Mouse (Mus musculus): Measurements from ENCODE around the gene Pnkd. TPM values are rescaled to one million over a fixed set of nuclear protein-coding genes. Genes with fewer than 3 reads are reported as not detected.

The Pnkd gene
- polyA plus RNA-seq, 1 experiment from 2014 or later, result 104 TPM

- WGBS, result 93% methylated on average over 5 of the region's 5 CpGs
- ATAC-seq (ENCODE audit: insufficient read depth, low FRiP score, low TSS enrichment) (no peak), DNase-seq (ENCODE audit: low spot score) (no peak)
These were observed 5.4 kb downstream of the Pnkd start for GRCm38 (mm10) chr1:74290141-74290540.

GRCm38 (mm10) chr1:74292331-74293020 is 7.7 kb downstream of the Pnkd start:
- Histone ChIP-seq H3K36me3 (ENCODE audit: control insufficient read depth, insufficient read depth, low read length) (peaks cover 2% of the 10 kb centered on the region), H3K4me1 (ENCODE audit: control insufficient read depth, insufficient read depth, low read length) (peaks cover 9% of the 10 kb centered on the region), H3K27ac (ENCODE audit: low read depth, low read length) (no peak overlapping the region), H3K27me3 (ENCODE audit: control insufficient read depth, insufficient read depth, low read length) (no peaks in the 10 kb centered on the region), H3K4me2 (ENCODE audit: low read depth) (no peak overlapping the region), H3K4me3 (ENCODE audit: low read depth, low read length) (no peak overlapping the region), H3K9me3 (ENCODE audit: control insufficient read depth, low read length) (no peaks in the 10 kb centered on the region), H3K9ac (ENCODE audit: low read length) (no peak overlapping the region)
- DNase-seq (ENCODE audit: low spot score) (no peak), ATAC-seq (ENCODE audit: insufficient read depth, low FRiP score, low TSS enrichment) (no peak)
- 89% methylated on average over 11 of the region's 11 CpGs for WGBS

More at GRCm38 (mm10) chr1:74290141-74290540, 5.4 kb downstream of the Pnkd start:
- H3K27ac ChIP-seq (ENCODE audit: low read depth, low read length), result no peak overlapping the region
- H3K4me3 ChIP-seq (ENCODE audit: low read depth, low read length), result no peak overlapping the region
- H3K9me3 ChIP-seq (ENCODE audit: control insufficient read depth, low read length), result no peaks in the 10 kb centered on the region
- H3K36me3 ChIP-seq (ENCODE audit: control insufficient read depth, insufficient read depth, low read length), result peaks cover 2% of the 10 kb centered on the region
- peaks cover 6% of the 10 kb centered on the region for H3K4me1 ChIP-seq (ENCODE audit: control insufficient read depth, insufficient read depth, low read length)
- H3K27me3 ChIP-seq (ENCODE audit: control insufficient read depth, insufficient read depth, low read length), result no peaks in the 10 kb centered on the region
- H3K4me2 ChIP-seq (ENCODE audit: low read depth), result no peak overlapping the region
- no peak overlapping the region for H3K9ac ChIP-seq (ENCODE audit: low read length)

DNA sequence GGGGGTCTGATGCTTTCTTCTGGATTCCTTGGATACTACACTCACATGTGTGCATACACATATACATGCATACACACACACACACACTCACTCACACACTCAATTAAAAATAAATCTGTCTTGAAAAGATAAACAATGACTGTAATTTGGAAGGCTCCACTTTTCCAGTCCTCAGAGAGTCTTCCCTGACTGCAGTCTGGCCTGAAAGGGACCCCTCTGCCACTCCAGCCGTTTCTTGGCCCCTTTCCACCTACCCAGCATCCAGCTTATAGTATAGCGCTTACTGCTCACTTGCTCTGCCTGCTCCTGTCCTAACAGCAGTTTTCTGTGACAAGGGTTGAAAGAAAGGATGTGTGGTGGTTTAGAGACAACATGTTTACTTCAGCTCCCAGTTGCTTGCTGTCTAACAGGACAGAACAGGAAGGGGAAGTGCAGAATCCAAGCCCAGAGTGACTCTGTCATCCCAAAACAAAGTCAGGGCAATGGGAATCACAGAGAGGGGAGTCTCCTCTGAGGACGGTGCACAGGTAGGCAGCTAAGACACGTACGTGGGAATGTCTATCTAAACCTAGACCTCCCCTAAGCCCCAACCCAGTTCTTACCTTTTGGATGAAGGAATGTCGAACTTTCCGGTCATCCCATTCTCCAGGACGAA is 8.7 kb downstream of the Pnkd start:
- peaks cover 2% of the 10 kb centered on the region for H3K36me3 ChIP-seq (ENCODE audit: control insufficient read depth, insufficient read depth, low read length)
- H3K9ac ChIP-seq (ENCODE audit: low read length), result no peak overlapping the region
- no peaks in the 10 kb centered on the region for H3K9me3 ChIP-seq (ENCODE audit: control insufficient read depth, low read length)
- H3K4me2 ChIP-seq (ENCODE audit: low read depth), result no peak overlapping the region
- DNase-seq (ENCODE audit: low spot score) (no peak), ATAC-seq (ENCODE audit: insufficient read depth, low FRiP score, low TSS enrichment) (no peak)
- no peaks in the 10 kb centered on the region for H3K27me3 ChIP-seq (ENCODE audit: control insufficient read depth, insufficient read depth, low read length)
- no peak overlapping the region for H3K27ac ChIP-seq (ENCODE audit: low read depth, low read length)
- WGBS, result 90% methylated on average over 8 of the region's 8 CpGs
- H3K4me1 ChIP-seq (ENCODE audit: control insufficient read depth, insufficient read depth, low read length), result peaks cover 9% of the 10 kb centered on the region
- H3K4me3 ChIP-seq (ENCODE audit: low read depth, low read length), result no peak overlapping the region

GRCm38 (mm10) chr1:74294090-74294643 is 9.4 kb downstream of the Pnkd start:
- peaks cover 9% of the 10 kb centered on the region for H3K4me1 ChIP-seq (ENCODE audit: control insufficient read depth, insufficient read depth, low read length)
- no peak for ATAC-seq (ENCODE audit: insufficient read depth, low FRiP score, low TSS enrichment)
- no peaks in the 10 kb centered on the region for H3K9me3 ChIP-seq (ENCODE audit: control insufficient read depth, low read length)
- no peak overlapping the region for H3K4me2 ChIP-seq (ENCODE audit: low read depth)
- 95% methylated on average over 3 of the region's 3 CpGs for WGBS
- H3K36me3 ChIP-seq (ENCODE audit: control insufficient read depth, insufficient read depth, low read length), result no peaks in the 10 kb centered on the region; the same call in 1 of the 2 replicates
- DNase-seq (ENCODE audit: low spot score), result no peak
- no peak overlapping the region for H3K4me3 ChIP-seq (ENCODE audit: low read depth, low read length)
- H3K27ac ChIP-seq (ENCODE audit: low read depth, low read length), result no peak overlapping the region
- H3K9ac ChIP-seq (ENCODE audit: low read length), result no peak overlapping the region
- H3K27me3 ChIP-seq (ENCODE audit: control insufficient read depth, insufficient read depth, low read length), result no peaks in the 10 kb centered on the region

DNA sequence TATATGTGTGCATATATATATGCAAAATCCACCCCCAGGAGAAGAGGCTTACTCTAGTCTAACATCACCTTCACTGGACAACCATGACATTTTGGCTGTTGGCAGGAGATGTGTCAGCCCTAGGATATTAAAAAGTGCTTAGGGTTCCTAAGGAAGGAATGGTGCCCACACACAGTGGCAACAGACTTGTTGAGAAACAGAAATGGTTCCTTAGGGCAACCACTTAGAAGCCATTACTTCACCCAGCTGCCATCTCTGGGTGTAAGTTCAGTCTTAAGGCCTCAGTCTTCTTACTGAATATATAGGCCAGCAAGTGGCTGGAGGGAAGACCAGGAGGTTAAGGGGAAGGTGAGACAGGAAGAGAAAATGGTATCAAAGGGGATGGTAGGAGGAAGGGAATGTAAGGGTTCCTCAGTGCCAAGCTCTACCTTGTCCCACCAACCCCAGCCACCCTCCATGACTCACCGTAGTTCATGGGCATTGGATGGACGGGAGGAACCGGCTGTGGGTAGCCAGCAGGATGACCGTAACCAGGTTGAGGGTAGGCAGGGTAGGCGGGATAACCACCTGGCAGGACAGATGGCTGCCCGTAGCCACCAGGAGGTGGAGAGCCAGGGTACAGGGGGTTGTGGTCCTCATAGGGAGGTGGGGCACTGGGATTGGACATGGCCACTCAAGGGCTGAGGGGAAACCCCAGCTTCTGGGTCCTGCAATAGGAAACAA is 10.2 kb downstream of the Pnkd start:
- WGBS, result 86% methylated on average over 6 of the region's 6 CpGs
- Histone ChIP-seq H3K4me3 (ENCODE audit: low read depth, low read length) (no peak overlapping the region), H3K9ac (ENCODE audit: low read length) (no peak overlapping the region; the same call in 1 of the 2 replicates), H3K4me1 (ENCODE audit: control insufficient read depth, insufficient read depth, low read length) (peaks cover 9% of the 10 kb centered on the region), H3K27me3 (ENCODE audit: control insufficient read depth, insufficient read depth, low read length) (no peaks in the 10 kb centered on the region), H3K9me3 (ENCODE audit: control insufficient read depth, low read length) (no peaks in the 10 kb centered on the region), H3K27ac (ENCODE audit: low read depth, low read length) (peak overlapping the region; percentile 67), H3K4me2 (ENCODE audit: low read depth) (no peak overlapping the region), H3K36me3 (ENCODE audit: control insufficient read depth, insufficient read depth, low read length) (no peaks in the 10 kb centered on the region)
- DNase-seq (ENCODE audit: low spot score) (no peak), ATAC-seq (ENCODE audit: insufficient read depth, low FRiP score, low TSS enrichment) (no peak)

DNA sequence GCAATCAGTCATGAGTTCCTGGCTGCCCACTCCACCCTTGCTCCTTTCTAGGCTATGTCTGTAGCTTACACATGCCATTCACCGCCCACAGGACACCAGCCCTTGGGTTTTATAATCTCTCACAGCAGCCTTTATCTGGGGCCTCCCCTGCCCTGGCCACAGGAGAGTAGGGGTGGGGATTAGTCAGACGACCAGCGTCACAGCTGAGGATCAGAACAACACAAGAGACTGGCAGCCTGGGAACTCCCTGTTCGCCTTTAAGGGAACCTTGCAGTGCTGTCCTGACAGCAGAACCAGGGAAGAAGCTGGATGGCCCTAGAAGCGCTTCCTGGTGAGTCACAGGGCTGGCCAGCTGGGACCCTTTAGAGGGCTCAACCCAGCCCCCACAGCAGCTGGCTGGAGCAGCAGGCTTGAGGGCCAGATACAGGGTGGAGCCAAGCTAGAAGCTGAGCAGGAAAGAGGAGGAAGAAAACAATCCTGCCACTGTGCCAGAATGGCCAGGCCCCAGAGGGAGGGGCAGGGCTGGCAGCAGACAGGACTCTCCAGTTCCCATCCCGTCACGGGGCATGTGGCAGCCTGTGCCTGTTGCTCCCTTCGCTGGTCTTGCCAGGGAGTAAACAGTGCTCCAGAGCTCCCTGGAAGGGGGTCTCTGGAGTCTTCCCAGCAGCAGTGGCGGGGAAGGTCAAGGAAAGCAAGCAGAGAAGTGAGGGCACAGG is 10.9 kb downstream of the Pnkd start:
- Histone ChIP-seq H3K36me3 (ENCODE audit: control insufficient read depth, insufficient read depth, low read length) (no peaks in the 10 kb centered on the region), H3K27me3 (ENCODE audit: control insufficient read depth, insufficient read depth, low read length) (no peaks in the 10 kb centered on the region), H3K4me1 (ENCODE audit: control insufficient read depth, insufficient read depth, low read length) (peaks cover 9% of the 10 kb centered on the region), H3K4me3 (ENCODE audit: low read depth, low read length) (no peak overlapping the region), H3K27ac (ENCODE audit: low read depth, low read length) (peak overlapping the region; percentile 67), H3K4me2 (ENCODE audit: low read depth) (peak overlapping the region; percentile 15; the same call in 1 of the 2 replicates), H3K9ac (ENCODE audit: low read length) (peak overlapping the region; percentile 41), H3K9me3 (ENCODE audit: control insufficient read depth, low read length) (no peaks in the 10 kb centered on the region)
- DNase-seq (ENCODE audit: low spot score) (peak; percentile 59), ATAC-seq (ENCODE audit: insufficient read depth, low FRiP score, low TSS enrichment) (peak; percentile 50)
- 27% methylated on average over 9 of the region's 9 CpGs for WGBS

DNA sequence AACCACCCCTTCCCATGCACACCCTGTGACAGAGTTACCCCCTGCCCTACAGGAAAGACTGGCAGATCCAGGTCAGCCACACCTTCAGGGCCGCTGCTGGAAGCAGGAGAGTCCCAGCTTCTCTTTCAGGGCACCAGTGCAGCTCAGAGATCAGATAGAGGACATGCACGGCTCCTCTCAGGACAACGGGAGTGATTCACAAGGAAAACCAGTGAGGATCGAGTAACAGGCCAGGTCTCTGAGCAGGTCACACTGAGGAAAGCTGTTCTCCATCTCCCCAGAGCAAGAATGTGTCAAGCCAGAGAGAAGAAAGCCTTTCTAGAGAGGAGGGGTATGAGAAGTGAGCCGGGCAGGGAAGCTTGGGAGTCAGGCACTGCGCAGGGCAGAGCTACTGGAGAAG is 11.7 kb downstream of the Pnkd start:
- H3K9me3 ChIP-seq (ENCODE audit: control insufficient read depth, low read length), result no peaks in the 10 kb centered on the region
- ATAC-seq (ENCODE audit: insufficient read depth, low FRiP score, low TSS enrichment), result no peak
- no peak for DNase-seq (ENCODE audit: low spot score)
- H3K4me2 ChIP-seq (ENCODE audit: low read depth), result no peak overlapping the region
- 68% methylated on average over 6 of the region's 6 CpGs for WGBS
- no peaks in the 10 kb centered on the region for H3K36me3 ChIP-seq (ENCODE audit: control insufficient read depth, insufficient read depth, low read length)
- H3K4me1 ChIP-seq (ENCODE audit: control insufficient read depth, insufficient read depth, low read length), result peaks cover 9% of the 10 kb centered on the region
- no peak overlapping the region for H3K27ac ChIP-seq (ENCODE audit: low read depth, low read length)
- no peak overlapping the region for H3K9ac ChIP-seq (ENCODE audit: low read length)
- no peaks in the 10 kb centered on the region for H3K27me3 ChIP-seq (ENCODE audit: control insufficient read depth, insufficient read depth, low read length)
- no peak overlapping the region for H3K4me3 ChIP-seq (ENCODE audit: low read depth, low read length)

GRCm38 (mm10) chr1:74297269-74297668 is 12.5 kb downstream of the Pnkd start:
- no peak overlapping the region for H3K4me3 ChIP-seq (ENCODE audit: low read depth, low read length)
- H3K9me3 ChIP-seq (ENCODE audit: control insufficient read depth, low read length), result no peaks in the 10 kb centered on the region
- no peak overlapping the region for H3K27ac ChIP-seq (ENCODE audit: low read depth, low read length)
- DNase-seq (ENCODE audit: low spot score) (no peak), ATAC-seq (ENCODE audit: insufficient read depth, low FRiP score, low TSS enrichment) (no peak)
- WGBS, result 80% methylated on average over 3 of the region's 3 CpGs
- H3K27me3 ChIP-seq (ENCODE audit: control insufficient read depth, insufficient read depth, low read length), result no peaks in the 10 kb centered on the region
- H3K9ac ChIP-seq (ENCODE audit: low read length), result no peak overlapping the region
- H3K4me2 ChIP-seq (ENCODE audit: low read depth), result no peak overlapping the region
- H3K4me1 ChIP-seq (ENCODE audit: control insufficient read depth, insufficient read depth, low read length), result peaks cover 9% of the 10 kb centered on the region
- H3K36me3 ChIP-seq (ENCODE audit: control insufficient read depth, insufficient read depth, low read length), result no peaks in the 10 kb centered on the region

Data from neural tube, embryonic 11.5 days (tissue).